Mouse (Mus musculus) erythroid progenitor cell, adult 5-6 weeks (primary cell): ENCODE data around the gene Hexim1. TPM values are rescaled to one million over a fixed set of nuclear protein-coding genes. Genes with fewer than 3 reads are reported as not detected.

Experiments
- ATAC-seq: replicated peaks from 2 replicates; pipeline ENCODE4 v1.8.0; 2016; ENCODE audit warnings: moderate number of reproducible peaks, mild to moderate bottlenecking, moderate TSS enrichment, inconsistent platforms; ENCODE audit not compliant: poor library complexity, low FRiP score, severe bottlenecking
- total RNA-seq, 2 experiments: library from RNA; stranded (forward) in 1 of 2; stranded (reverse) in 1 of 2; fragments of 150-400 nt in 1 of 2; fragments of 186-747, 209-891 nt in 1 of 2; gene quantifications; 2 replicates each; pipeline versions ENCODE4 v1.2.3 to v1.2.4; 2015 to 2017; ENCODE audit warnings: low replicate concordance in 2 of 2

The Hexim1 gene
- total RNA-seq, 2 experiments from 2014 or later = 7.5 to 20.8 TPM

DNA sequence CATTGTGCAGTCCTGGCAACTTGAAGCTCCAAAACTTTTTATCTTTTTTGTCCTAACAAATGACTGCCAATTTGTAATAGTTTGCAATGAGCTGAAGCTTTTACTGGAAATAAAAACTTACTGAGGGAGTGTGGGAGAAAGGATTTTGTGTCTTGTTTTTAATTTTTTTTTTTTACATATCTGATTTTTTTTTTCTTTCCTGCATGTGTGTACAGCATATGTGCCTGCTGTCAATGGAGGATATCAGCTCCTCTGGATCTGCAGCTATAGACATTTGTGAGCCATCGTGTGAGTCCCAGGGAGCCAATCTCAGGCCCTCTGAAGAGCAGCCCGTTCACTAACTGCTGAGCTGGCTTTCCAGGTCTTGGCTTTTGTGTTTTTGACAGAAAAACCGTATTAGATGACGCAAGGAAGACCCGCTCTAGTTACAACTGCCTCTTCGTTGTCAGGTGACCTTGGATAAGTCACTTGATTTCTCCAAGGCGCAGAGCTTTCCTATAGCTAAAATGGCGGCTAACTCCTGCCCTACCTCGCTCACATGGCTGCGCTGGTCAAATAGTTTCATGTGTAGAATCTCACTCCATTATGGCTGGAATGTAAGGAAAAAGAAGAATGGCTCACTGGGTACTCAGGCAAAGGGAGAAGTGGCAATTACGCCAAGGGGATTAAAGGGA lies 1.6 kb upstream of the Hexim1 start:
- ATAC-seq = no peak

- peak; percentile 68 for ATAC-seq
Observed at GRCm38 (mm10) chr11:103115163-103116007, 646 bp upstream of the Hexim1 start.

DNA sequence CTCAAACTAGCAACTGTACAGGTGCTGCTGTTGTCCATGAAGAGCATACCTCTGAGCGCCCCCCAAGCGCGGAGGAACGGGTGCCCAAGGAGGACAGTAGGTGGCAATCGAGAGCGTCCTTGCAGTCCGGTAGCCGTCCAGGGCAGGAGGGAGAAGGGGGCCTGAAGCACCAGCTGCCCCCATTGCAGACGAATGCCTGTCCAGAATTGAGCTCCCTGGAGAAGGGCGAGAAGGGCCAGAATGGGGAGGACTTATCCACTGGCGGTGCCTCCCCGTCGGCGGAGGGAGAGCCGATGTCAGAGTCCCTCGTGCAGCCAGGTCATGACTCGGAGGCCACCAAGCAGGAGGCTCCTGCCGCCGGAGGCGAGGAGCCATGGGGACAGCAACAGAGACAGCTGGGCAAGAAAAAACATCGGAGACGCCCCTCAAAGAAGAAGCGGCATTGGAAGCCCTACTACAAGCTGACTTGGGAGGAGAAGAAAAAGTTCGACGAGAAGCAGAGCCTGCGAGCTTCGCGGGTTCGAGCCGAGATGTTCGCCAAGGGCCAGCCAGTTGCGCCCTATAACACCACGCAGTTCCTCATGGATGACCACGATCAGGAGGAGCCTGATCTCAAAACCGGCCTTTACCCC lies 1.0 kb downstream of the Hexim1 start:
- ATAC-seq = peak; percentile 60

- peak; percentile 2; the same call in 1 of the 2 replicates for ATAC-seq
Observed at GRCm38 (mm10) chr11:103117591-103118009, 1.6 kb downstream of the Hexim1 start.

DNA sequence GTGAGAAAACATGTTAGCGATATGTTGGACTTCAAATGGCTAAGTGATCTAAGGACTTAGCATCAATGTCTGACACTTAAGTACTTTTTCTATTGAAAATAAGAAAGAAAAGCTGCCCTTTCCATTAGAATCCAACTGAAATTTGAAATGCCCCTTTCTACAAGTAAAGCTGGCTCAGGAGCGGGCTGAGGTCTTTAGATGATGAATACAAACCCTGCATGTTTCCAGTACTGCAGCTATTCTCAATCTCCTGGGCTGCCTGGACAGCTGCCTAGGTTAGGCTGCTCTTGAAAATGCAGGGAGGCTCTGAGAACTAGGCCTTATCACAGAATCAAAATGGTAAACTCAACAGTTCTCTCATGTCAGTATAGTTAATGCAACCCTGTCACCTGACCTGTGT lies 2.8 kb downstream of the Hexim1 start:
- ATAC-seq = no peak

- no peak for ATAC-seq
Observed at GRCm38 (mm10) chr11:103119609-103120008, 3.6 kb downstream of the Hexim1 start.

DNA sequence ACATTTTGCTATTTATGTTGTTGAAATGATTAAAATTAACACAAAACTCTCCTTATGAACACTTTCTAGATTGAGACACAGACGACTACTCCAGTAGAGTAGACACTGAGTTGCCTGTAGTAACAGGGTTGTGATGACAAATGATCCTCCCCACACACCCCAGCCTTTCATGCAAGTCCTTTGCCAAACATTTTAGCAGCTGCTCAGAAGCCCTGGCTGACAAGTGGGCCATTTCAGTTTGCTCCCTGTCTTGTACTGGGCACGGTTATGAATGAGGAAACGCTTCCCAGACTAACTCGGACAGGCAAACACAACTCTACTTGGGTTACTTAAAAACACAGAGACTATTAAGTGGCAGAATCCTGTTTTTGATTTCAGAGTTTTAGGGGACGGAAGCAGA lies 4.3 kb downstream of the Hexim1 start:
- no peak for ATAC-seq

DNA sequence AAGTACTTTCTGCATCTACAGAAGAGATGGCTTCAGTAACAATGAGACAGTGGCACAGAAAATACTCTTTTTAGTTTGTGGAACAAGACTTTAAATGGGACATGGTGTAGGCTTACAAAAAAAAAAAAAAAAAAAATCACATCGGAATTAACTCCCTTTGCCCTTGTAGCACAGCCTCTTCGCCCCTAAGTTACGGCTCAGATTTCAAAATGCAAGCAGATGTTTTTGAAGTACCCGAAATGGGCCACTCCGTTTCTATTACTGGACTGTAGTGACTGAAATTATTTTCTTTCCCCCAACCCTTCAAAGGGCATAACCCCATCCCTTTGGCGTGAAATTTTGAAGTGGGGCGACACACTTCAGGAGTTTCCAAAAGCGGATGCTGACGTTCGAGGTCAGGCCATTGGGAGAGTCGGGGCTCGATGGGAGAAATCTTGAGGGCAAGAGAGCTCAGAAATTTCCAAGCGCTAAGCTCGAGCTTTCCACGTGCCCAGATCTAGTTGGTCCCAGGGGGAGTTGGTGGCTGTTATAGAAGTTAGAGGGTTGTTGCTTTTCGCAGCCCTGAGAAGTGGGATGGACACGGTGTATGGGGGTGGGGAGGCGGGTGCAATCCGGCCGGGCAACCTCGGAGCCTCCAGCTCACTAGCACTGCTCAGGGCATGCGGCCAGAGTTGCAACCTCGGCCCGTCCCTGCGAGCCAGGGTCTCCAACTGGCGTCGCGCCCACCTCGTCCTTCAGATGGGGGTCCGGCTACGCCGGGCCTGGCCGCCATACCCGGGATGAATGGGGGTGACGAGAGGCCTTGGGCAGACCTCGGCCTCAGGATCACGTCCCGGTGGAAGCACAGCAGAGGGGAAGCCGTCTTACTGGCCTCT lies 15.9 kb downstream of the Hexim1 start, which contains the start of gene Hexim2:
Gene Hexim2, plus strand, starts transcription at position 729 of the 875 bp plus-strand sequence.
- ATAC-seq = peak; percentile 47

DNA sequence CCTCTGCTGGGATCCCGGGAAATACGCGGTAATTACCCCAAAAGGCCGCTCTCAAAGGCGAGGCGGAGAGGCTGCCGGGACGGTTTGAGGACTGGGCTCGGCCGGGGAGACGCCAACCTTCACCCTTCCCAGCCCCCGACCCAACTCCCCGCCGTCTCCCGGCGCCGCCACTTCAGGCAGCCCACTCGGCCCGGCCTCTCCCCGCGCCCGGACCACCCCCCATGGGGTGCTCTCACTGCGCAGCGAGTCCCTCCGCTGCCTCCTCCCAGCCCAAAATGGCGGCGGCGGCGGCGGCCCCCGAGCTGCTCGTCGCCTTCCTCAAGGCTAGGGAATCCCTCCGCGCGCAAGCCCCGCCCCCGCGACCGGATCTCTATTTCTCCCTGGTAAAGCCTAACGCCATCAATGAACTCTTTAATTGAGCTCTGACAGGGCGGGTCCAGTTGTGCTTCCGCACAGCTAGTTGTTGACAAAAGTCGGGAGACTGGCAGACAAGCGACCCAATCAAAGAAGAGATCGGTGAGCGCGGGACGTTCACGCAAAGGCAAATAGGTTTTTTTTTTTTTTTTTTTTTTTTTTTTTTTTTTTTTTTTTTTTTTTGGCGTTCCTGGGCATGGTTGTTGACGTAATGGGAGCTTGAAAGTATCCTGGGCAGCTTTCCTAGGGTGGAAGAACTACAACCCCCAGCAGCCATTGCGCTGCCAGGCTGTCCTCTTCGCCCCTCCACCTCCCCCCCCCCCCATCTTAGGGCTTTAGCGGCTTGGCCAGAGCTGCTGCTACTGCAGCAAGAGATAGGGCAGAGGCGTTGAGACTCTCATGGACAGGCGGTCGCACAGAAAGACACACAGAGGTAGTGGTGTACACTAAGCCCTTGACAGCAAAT lies 16.8 kb downstream of the Hexim1 start:
- ATAC-seq = peak; percentile 87

- ATAC-seq = peak; percentile 21
Observed at GRCm38 (mm10) chr11:103133456-103134185, 17.6 kb downstream of the Hexim1 start.

GRCm38 (mm10) chr11:103134221-103134620 lies 18.2 kb downstream of the Hexim1 start:
- no peak for ATAC-seq

DNA sequence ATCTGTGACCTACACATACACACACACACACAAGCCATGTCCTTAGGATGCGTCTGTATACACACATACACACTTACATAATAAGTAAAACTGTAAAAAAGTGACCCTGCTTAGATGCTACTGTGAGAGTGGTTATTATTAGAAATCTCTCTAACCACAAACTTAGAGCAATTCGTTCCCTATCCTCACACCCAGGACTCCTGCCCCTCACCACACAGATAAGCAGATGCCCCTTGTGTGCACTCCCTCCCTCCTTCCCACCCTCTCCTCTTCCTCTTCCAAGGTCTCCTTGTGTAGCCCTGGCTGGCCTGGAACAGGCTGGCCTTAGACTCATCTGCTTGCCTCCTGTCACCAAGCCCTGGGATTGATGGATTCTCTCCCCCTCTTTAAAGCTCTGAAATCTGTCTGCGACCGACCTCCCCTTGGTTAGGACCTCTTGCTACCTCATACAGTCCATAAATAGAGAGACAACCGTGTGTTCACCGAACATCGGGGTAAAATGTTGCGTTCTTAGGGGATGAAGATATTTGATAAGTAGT lies 20.1 kb downstream of the Hexim1 start:
- ATAC-seq = no peak

DNA sequence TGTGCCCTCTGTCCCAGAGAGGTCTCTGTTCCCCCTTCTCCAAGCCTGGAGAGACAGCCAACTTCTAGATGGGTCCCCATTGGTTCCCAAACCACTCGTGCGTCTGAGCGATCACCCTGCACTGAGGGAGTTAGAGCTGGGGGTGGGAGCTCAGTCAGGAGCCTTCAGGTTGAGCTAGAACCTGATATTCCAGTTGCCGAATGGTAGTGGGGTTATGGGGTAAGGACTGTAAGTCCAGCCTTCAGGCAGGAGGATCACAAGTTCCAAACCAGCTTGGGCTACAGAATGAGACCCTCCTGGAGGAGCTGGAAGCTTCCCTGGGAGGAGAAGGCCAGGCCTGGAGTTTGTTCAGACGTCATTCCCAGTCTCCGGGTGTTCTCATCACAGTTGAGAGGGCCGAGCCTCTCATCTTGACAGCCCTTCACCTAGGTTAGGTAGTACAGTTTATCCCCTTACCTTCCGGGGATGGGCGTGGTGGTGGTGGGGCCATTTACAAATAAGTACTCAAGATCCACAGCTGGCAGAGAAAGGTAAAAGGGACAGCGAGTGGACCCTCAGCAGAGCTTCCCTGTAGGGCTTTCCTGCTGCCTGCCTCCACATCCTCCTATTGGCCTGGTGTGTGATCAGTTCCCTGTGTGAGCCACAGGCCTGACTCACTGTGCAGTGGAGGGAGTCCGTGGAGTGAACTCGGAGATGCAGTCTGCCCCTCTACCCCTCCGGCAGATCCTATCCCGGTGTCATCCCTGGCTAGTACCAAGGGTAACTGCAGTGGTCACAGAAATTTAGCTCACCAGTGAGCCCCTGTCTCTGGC lies 24.1 kb downstream of the Hexim1 start:
- ATAC-seq = no peak

GRCm38 (mm10) chr11:103140763-103141100 lies 24.7 kb downstream of the Hexim1 start:
- ATAC-seq = no peak

DNA sequence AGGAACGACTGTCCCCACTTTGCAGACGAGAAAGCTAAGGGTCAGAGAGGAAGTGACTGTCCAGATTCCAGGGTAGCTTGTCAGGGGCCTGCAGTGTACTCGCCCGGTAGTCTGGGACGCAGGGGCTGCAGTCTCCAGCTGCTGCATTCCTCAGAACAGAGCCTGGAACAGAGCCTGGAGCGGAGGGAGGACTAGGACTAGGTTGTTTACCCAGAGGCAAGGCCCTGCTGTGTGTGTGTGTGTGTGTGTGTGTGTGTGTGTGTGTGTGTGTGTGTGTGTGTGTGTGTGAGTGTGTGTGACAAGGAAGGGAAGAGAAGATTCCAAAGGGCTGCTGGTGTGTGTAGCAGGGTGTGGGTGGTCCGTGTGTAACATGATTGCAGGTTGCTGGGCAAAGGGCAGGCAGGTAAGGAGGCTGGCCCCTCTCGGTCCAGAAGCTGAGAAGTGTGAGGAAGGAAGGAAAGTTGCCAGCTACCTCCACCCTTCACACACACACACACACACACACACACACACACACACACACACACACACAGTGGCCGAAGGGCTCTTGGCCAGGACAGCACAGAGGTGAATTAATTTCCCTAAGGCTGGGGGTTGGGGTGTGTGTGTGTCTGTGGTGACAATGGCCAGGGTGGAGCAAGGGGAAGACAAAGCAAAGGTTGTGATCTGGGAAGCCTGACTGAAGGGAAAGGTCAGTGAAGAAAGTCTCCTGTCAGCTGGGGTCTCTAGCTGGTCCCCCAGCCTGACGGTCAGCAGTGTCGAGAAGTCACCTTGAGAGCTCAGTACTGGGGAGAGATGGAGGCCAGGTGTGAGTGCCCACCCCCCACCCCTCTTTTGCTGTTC lies 25.3 kb downstream of the Hexim1 start:
- ATAC-seq = no peak

DNA sequence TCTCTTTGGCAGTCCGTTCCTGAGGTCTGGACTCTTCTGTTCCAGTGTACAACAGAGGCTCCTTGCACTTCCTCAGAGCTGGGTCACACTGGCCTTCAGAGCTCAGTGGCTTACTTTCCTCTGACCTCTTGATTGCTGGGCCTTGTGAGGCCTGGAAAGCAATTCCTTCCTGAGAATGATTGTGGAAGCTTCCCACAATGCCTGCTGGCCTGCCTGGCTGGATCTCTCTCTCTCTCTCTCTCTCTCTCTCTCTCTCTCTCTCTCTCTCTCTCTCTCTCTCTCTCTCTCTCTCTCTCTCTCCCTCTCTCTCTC lies 25.9 kb downstream of the Hexim1 start:
- ATAC-seq = no peak
